Mouse (Mus musculus) heart, adult 9 months (tissue): ENCODE data around the gene Golim4.
A peak's percentile ranks its signal among the peaks of the same experiment; 100 is the strongest.
"Not testable (repeated sequence)": the region's sequence is repeated elsewhere in the genome, so short reads cannot be mapped to it uniquely, and the experiment has no call there.

Experiments
- DNase-seq, 2 experiments: peaks; one replicate each; pipeline ENCODE4 v3.0.0; 2022; ENCODE audit warnings: low spot score in 2 of 2

Gene Golim4

GRCm38 (mm10) chr3:75956551-75957302, at the start of gene Golim4:
Gene Golim4 (minus strand): TSS chr3:75956949.
- peak; percentile 95 to 96 for DNase-seq

- no peak for DNase-seq
These were observed 48.9 kb upstream of the Golim4 start for GRCm38 (mm10) chr3:76005621-76006020.

GRCm38 (mm10) chr3:76001156-76001555, 44.4 kb upstream of the Golim4 start:
- DNase-seq = peak; percentile 12 to 27

GRCm38 (mm10) chr3:76000481-76000880, 43.7 kb upstream of the Golim4 start:
- DNase-seq = no peak

GRCm38 (mm10) chr3:75981031-75981750, 24.4 kb upstream of the Golim4 start:
- DNase-seq = not testable (repeated sequence)

- not testable (repeated sequence) for DNase-seq
These were observed 6.3 kb upstream of the Golim4 start for GRCm38 (mm10) chr3:75962784-75963772.

GRCm38 (mm10) chr3:75955661-75956491, 873 bp downstream of the Golim4 start:
- DNase-seq = peak in 1 of 2 experiments; percentile 6

GRCm38 (mm10) chr3:75954185-75954584, 2.6 kb downstream of the Golim4 start:
- DNase-seq = no peak

GRCm38 (mm10) chr3:75952328-75953060, 4.3 kb downstream of the Golim4 start:
- DNase-seq = no peak

GRCm38 (mm10) chr3:75950897-75951296, 5.9 kb downstream of the Golim4 start:
- DNase-seq = no peak

GRCm38 (mm10) chr3:75949358-75949757, 7.4 kb downstream of the Golim4 start:
- DNase-seq = no peak

- no peak for DNase-seq
These were observed 8.1 kb downstream of the Golim4 start for GRCm38 (mm10) chr3:75948541-75949095.

GRCm38 (mm10) chr3:75948003-75948402, 8.7 kb downstream of the Golim4 start:
- no peak for DNase-seq

- no peak for DNase-seq
These were observed 14.3 kb downstream of the Golim4 start for GRCm38 (mm10) chr3:75942303-75943060.

GRCm38 (mm10) chr3:75941864-75942263, 14.9 kb downstream of the Golim4 start:
- DNase-seq = no peak

- DNase-seq = no peak
These were observed 20.6 kb downstream of the Golim4 start for GRCm38 (mm10) chr3:75936152-75936551.

- DNase-seq = no peak
These were observed 26.0 kb downstream of the Golim4 start for GRCm38 (mm10) chr3:75930659-75931225.

GRCm38 (mm10) chr3:75929926-75930548, 26.7 kb downstream of the Golim4 start:
- no peak for DNase-seq
